In genomic region chr9:79872598-79872997, GRCm38 (mm10) we compare ENCODE assay signal across 11 mouse cellular contexts.
DNase-seq lines count a peak whose midpoint lies in the region; ATAC-seq and TF ChIP-seq lines count a peak whose summit lies in the region.
"Had no signal": no experiment of that assay in that cellular context is flagged by ENCODE, and none has a peak within 500 bp of the region (broad histone marks: within the 10 kb centered on the region; RNA-seq: fewer than 3 reads in every experiment).

No protein-coding gene starts in this region.

- H3K9ac ChIP-seq in heart, embryonic 15.5 days, result no peak overlapping the region
- no peak overlapping the region for H3K9ac ChIP-seq in lung, embryonic 15.5 days
- no peak overlapping the region for H3K9ac ChIP-seq in heart, embryonic 16.5 days (ENCODE audit: low read length)
- H3K9ac ChIP-seq: liver, postnatal 0 days had no signal

- no peaks in the 10 kb centered on the region for H3K27me3 ChIP-seq in heart, embryonic 15.5 days
- H3K27me3 ChIP-seq in lung, embryonic 15.5 days, result no peaks in the 10 kb centered on the region
- H3K27me3 ChIP-seq in heart, embryonic 16.5 days (ENCODE audit: control insufficient read depth, insufficient read depth, low read length), result no peaks in the 10 kb centered on the region

- H3K4me1 ChIP-seq in heart, embryonic 15.5 days (replicated peaks), result peaks cover 30% of the 10 kb centered on the region
- H3K4me1 ChIP-seq in lung, embryonic 15.5 days, result peaks cover 57% of the 10 kb centered on the region
- H3K4me1 ChIP-seq in lung, adult 2 months (ENCODE audit: control insufficient read depth, insufficient read depth, low read length), result peaks cover 4% of the 10 kb centered on the region; the same call in 1 of the 2 replicates
- H3K4me1 ChIP-seq in heart, embryonic 16.5 days (ENCODE audit: control insufficient read depth, insufficient read depth, low read length), result peaks cover 32% of the 10 kb centered on the region

- intact Hi-C loops in heart, postnatal 36 days (cut with DNase I), result loop anchor here (2.0 kb wide), 1 partner anchor 104 kb away; no protein-coding TSS in a partner anchor

- no peak for TF ChIP-seq POLR2A in lung, adult 2 months (IDR thresholded peaks at IDR 0.05; ENCODE audit: borderline replicate concordance, extremely low read depth, low read depth, low read length)

- ATAC-seq in heart, embryonic 15.5 days (replicated peaks; ENCODE audit: insufficient number of reproducible peaks, insufficient read depth, low FRiP score, low read depth), result no peak
- no peak for ATAC-seq in lung, embryonic 15.5 days (ENCODE audit: borderline replicate concordance, extremely low read depth, low FRiP score, low TSS enrichment)
- ATAC-seq in heart, embryonic 16.5 days (replicated peaks; ENCODE audit: extremely low read depth, insufficient read depth, low FRiP score), result 0 out of 2 replicates have a peak, but pooled peaks have one; percentile 53
- ATAC-seq: liver, postnatal 0 days; Patski had no signal

- H3K36me3 ChIP-seq in heart, embryonic 15.5 days, result no peaks in the 10 kb centered on the region
- H3K36me3 ChIP-seq in lung, embryonic 15.5 days, result no peaks in the 10 kb centered on the region
- no peaks in the 10 kb centered on the region for H3K36me3 ChIP-seq in heart, embryonic 16.5 days (ENCODE audit: control insufficient read depth, insufficient read depth)

- no peak overlapping the region for H3K4me3 ChIP-seq in heart, embryonic 15.5 days
- no peak overlapping the region for H3K4me3 ChIP-seq in lung, embryonic 15.5 days
- H3K4me3 ChIP-seq in lung, adult 2 months (replicated peaks; ENCODE audit: extremely low read depth, low read depth, low read length), result no peak overlapping the region
- no peak overlapping the region for H3K4me3 ChIP-seq in heart, embryonic 16.5 days (ENCODE audit: low read length)

- DNase-seq in heart, postnatal 36 days, result no peak
- DNase-seq in lung, adult 2 months, result no peak
- DNase-seq in kidney, postnatal 4 days, result peak; percentile 17 to 25
- no peak for DNase-seq in frontal cortex, postnatal 36 days (ENCODE audit: low spot score in 2 of 2)
- no peak for DNase-seq in spleen, adult 18-20 months
- DNase-seq: adrenal gland, adult 8-10 months; liver, postnatal 0 days had no signal

- H3K27ac ChIP-seq in heart, embryonic 15.5 days, result peak overlapping the region; percentile 3; the same call in 1 of the 2 replicates
- H3K27ac ChIP-seq in lung, embryonic 15.5 days, result peak overlapping the region; percentile 35
- peak overlapping the region; percentile 21 for H3K27ac ChIP-seq in heart, embryonic 16.5 days (ENCODE audit: low read length)

- no peak overlapping the region for H3K4me2 ChIP-seq in heart, embryonic 15.5 days
- H3K4me2 ChIP-seq in lung, embryonic 15.5 days, result no peak overlapping the region
- no peak overlapping the region for H3K4me2 ChIP-seq in heart, embryonic 16.5 days (ENCODE audit: low read depth, low read length)

- no peak for TF ChIP-seq CTCF in lung, adult 2 months (IDR thresholded peaks at IDR 0.05; ENCODE audit: insufficient read depth, low read length)

- no peaks in the 10 kb centered on the region for H3K9me3 ChIP-seq in heart, embryonic 15.5 days (replicated peaks)
- H3K9me3 ChIP-seq in lung, embryonic 15.5 days, result no peaks in the 10 kb centered on the region
- H3K9me3 ChIP-seq in heart, embryonic 16.5 days (replicated peaks; ENCODE audit: control insufficient read depth, low read length), result no peaks in the 10 kb centered on the region

- 44% methylated on average over 2 of the region's 2 CpGs for WGBS in heart, embryonic 15.5 days
- 31% methylated on average over 2 of the region's 2 CpGs for WGBS in lung, embryonic 15.5 days
- 30% methylated on average over 2 of the region's 2 CpGs for WGBS in lung, adult 2 months
- 50% methylated on average over 2 of the region's 2 CpGs for WGBS in heart, embryonic 16.5 days

Comparison
In these comparisons a context has a peak if more than half of its experiments do, and no peak if none do; other contexts are left out.
1. DNase-seq: peak in kidney, postnatal 4 days (2 of 2); none in heart, postnatal 36 days (0 of 2), lung, adult 2 months (single experiment), frontal cortex, postnatal 36 days (0 of 2) and spleen, adult 18-20 months (0 of 2).
2. Peak in every context shown above with its lines, with median percentiles within 50 percentile points of each other: H3K27ac ChIP-seq.